Mouse (Mus musculus) limb, embryonic 14.5 days (tissue): Measurements from ENCODE around the gene Vmn1r43. TPM values are rescaled to one million over a fixed set of nuclear protein-coding genes. Genes with fewer than 3 reads are reported as not detected.
"Not testable (repeated sequence)": the region's sequence is repeated elsewhere in the genome, so short reads cannot be mapped to it uniquely, and the experiment has no call there.

ENCODE experiments used
- ATAC-seq: fragments of 200-750 bp; cut with Nextera tagmentation; 2 replicates; pipeline ENCODE4 v1.8.0; 2017; ENCODE audit warnings: low read depth, moderate number of reproducible peaks, moderate TSS enrichment; ENCODE audit not compliant: low FRiP score
- DNase-seq: peaks from one replicate; pipeline ENCODE4 v3.0.0-alpha.2; 2015; ENCODE audit warnings: low spot score
- H3K27ac ChIP-seq: fragments of 300-500 bp; sonication (generic); replicated peaks from 2 replicates; pipeline ENCODE4 v1.5.1; 2014; ENCODE audit warnings: low read depth, mild to moderate bottlenecking, low read length, moderate library complexity, mixed read lengths
- H3K27me3 ChIP-seq: fragments of 300-500 bp; sonication (generic); 2 replicates; pipeline ENCODE4 v1.6.1; 2014; ENCODE audit warnings: low read length, mixed read lengths; ENCODE audit not compliant: control insufficient read depth, insufficient read depth
- H3K36me3 ChIP-seq: fragments of 300-500 bp; sonication (generic); 2 replicates; pipeline ENCODE4 v1.6.1; 2014; ENCODE audit warnings: mild to moderate bottlenecking, low read length, moderate library complexity, mixed read lengths; ENCODE audit not compliant: control insufficient read depth, insufficient read depth
- H3K4me1 ChIP-seq: fragments of 300-500 bp; sonication (generic); 2 replicates; pipeline ENCODE4 v1.6.1; 2014; ENCODE audit warnings: antibody characterized with exemption, low read length, mixed read lengths; ENCODE audit not compliant: control insufficient read depth, insufficient read depth
- H3K4me2 ChIP-seq: fragments of 300-500 bp; sonication (generic); replicated peaks from 2 replicates; pipeline ENCODE4 v1.6.1; 2014; ENCODE audit warnings: low read depth, mild to moderate bottlenecking, low read length, moderate library complexity; ENCODE audit not compliant: severe bottlenecking
- H3K4me3 ChIP-seq: fragments of 300-500 bp; sonication (generic); replicated peaks from 2 replicates; pipeline ENCODE4 v1.5.1; 2014; ENCODE audit warnings: low read length
- H3K9ac ChIP-seq: fragments of 300-500 bp; sonication (generic); 2 replicates; pipeline ENCODE4 v1.6.1; 2014; ENCODE audit warnings: mild to moderate bottlenecking, low read depth, low read length, moderate library complexity; ENCODE audit not compliant: severe bottlenecking
- H3K9me3 ChIP-seq: fragments of 300-500 bp; sonication (generic); 2 replicates; pipeline ENCODE4 v1.6.1; 2016; ENCODE audit warnings: low read length; ENCODE audit not compliant: control insufficient read depth
- POLR2A ChIP-seq: fragments of 200-500 bp; IDR thresholded peaks from 2 replicates; pipeline ENCODE4 v1.8.0; 2012; ENCODE audit warnings: inconsistent platforms, mild to moderate bottlenecking, moderate library complexity, borderline replicate concordance; ENCODE audit not compliant: insufficient read depth, insufficient read length; ENCODE audit errors: extremely low read depth
- WGBS: fragments of 180-500 bp; shearing (Covaris S2); extraction: QIAGEN DNeasy Blood & Tissue Kit; methylation state at CpG from one replicate; pipeline ENCODE4 v1.1.7; 2014; 5-methylcytosine and 5-hydroxymethylcytosine counted together
- polyA plus RNA-seq, 2 experiments: library from polyadenylated mRNA; depleted of rRNA in 1 of 2; stranded (reverse) in 1 of 2; unstranded in 1 of 2; fragments of >200 nt; fragmentation: Nextera tagmentation in 1 of 2; extraction: Ambion mirVana in 1 of 2; gene quantifications; 2 replicates each; pipeline versions ENCODE4 v1.2.1 to v1.2.3; 2012 to 2014

Vmn1r43 gene
- polyA plus RNA-seq (2012; rRNA removed) (not detected in 2 replicates), polyA plus RNA-seq (2014; fragmentation: Nextera tagmentation; extraction: Ambion mirVana) (not detected in 2 replicates)

GRCm38 (mm10) chr6:89876313-89876712, at the start of gene Vmn1r43, which contains the start of gene Vmn1r42:
Vmn1r43 (minus strand) TSS chr6:89876413.
Vmn1r42 (minus strand) TSS chr6:89876413.
- DNase-seq, H3K9ac ChIP-seq, H3K9me3 ChIP-seq, ATAC-seq, H3K4me1 ChIP-seq, H3K36me3 ChIP-seq, H3K27me3 ChIP-seq, H3K4me2 ChIP-seq, H3K27ac ChIP-seq, H3K4me3 ChIP-seq: not testable (repeated sequence)
- WGBS, result 61% methylated on average over 3 of the region's 3 CpGs

- Histone ChIP-seq H3K9ac (no peak overlapping the region), H3K27me3 (no peaks in the 10 kb centered on the region), H3K4me2 (no peak overlapping the region), H3K9me3 (no peaks in the 10 kb centered on the region), H3K4me1 (no peaks in the 10 kb centered on the region), H3K27ac (no peak overlapping the region), H3K4me3 (no peak overlapping the region), H3K36me3 (no peaks in the 10 kb centered on the region)
- ATAC-seq (no peak), DNase-seq (no peak)
- 60% methylated on average over 2 of the region's 2 CpGs for WGBS
- TF ChIP-seq POLR2A, result no peak
Observed at GRCm38 (mm10) chr6:89883812-89884211, 7.6 kb upstream of the Vmn1r43 start.

- H3K27me3 ChIP-seq, result no peaks in the 10 kb centered on the region
- TF ChIP-seq POLR2A, result no peak
- no peak for ATAC-seq
- no peaks in the 10 kb centered on the region for H3K36me3 ChIP-seq
- H3K4me2 ChIP-seq, result no peak within 1 kb of the TSS
- no peaks in the 10 kb centered on the region for H3K4me1 ChIP-seq
- H3K9me3 ChIP-seq, result no peaks in the 10 kb centered on the region
- H3K4me3 ChIP-seq, result no peak within 1 kb of the TSS
- H3K27ac ChIP-seq, result no peak within 1 kb of the TSS
- DNase-seq, result no peak
- 80% methylated on average over 1 of the region's 1 CpGs for WGBS
- H3K9ac ChIP-seq, result no peak within 1 kb of the TSS
Observed at GRCm38 (mm10) chr6:89883360-89883759, 7.1 kb upstream of the Vmn1r43 start, which contains the start of gene Vmn1r44. Vmn1r44 (plus strand) TSS chr6:89883660.

GRCm38 (mm10) chr6:89880867-89881266, 4.7 kb upstream of the Vmn1r43 start:
- Histone ChIP-seq H3K27ac (no peak overlapping the region), H3K36me3 (no peaks in the 10 kb centered on the region), H3K9me3 (no peaks in the 10 kb centered on the region), H3K27me3 (no peaks in the 10 kb centered on the region), H3K4me2 (no peak overlapping the region), H3K4me3 (no peak overlapping the region), H3K9ac (no peak overlapping the region), H3K4me1 (no peaks in the 10 kb centered on the region)
- no peak for DNase-seq
- no peak for TF ChIP-seq POLR2A
- ATAC-seq, result no peak

GRCm38 (mm10) chr6:89876963-89877362, 750 bp upstream of the Vmn1r43 start:
- H3K9ac ChIP-seq, result no peak overlapping the region
- H3K27me3 ChIP-seq, result no peaks in the 10 kb centered on the region
- WGBS, result 70% methylated on average over 2 of the region's 2 CpGs
- no peaks in the 10 kb centered on the region for H3K4me1 ChIP-seq
- TF ChIP-seq POLR2A, result no peak
- H3K4me3 ChIP-seq, result no peak overlapping the region
- no peaks in the 10 kb centered on the region for H3K9me3 ChIP-seq
- ATAC-seq (no peak), DNase-seq (no peak)
- no peaks in the 10 kb centered on the region for H3K36me3 ChIP-seq
- H3K4me2 ChIP-seq, result no peak overlapping the region
- no peak overlapping the region for H3K27ac ChIP-seq

GRCm38 (mm10) chr6:89867976-89868375, 8.2 kb downstream of the Vmn1r43 start:
- no peak for TF ChIP-seq POLR2A

More at GRCm38 (mm10) chr6:89867976-89868375, 8.2 kb downstream of the Vmn1r43 start:
- Histone ChIP-seq H3K27me3 (no peaks in the 10 kb centered on the region), H3K4me3 (no peak overlapping the region), H3K4me2 (no peak overlapping the region), H3K9ac (no peak overlapping the region), H3K4me1 (no peaks in the 10 kb centered on the region), H3K9me3 (peaks cover 4% of the 10 kb centered on the region; the same call in 1 of the 2 replicates), H3K27ac (no peak overlapping the region), H3K36me3 (no peaks in the 10 kb centered on the region)
- 93% methylated on average over 2 of the region's 2 CpGs for WGBS
- no peak for ATAC-seq
- no peak for DNase-seq
